Mouse (Mus musculus): ENCODE results near the gene Kctd7. TPM values are rescaled to one million over a fixed set of nuclear protein-coding genes. Genes with fewer than 3 reads are reported as not detected.

Kctd7 gene
- polyA plus RNA-seq, 1 experiment from 2014 or later = 16.4 TPM

GRCm38 (mm10) chr5:130120070-130120736 lies 24.5 kb upstream of the Kctd7 start:
- no peak for ATAC-seq (ENCODE audit: low FRiP score)
- H3K9me3 ChIP-seq (replicated peaks) = no peaks in the 10 kb centered on the region
- H3K27ac ChIP-seq (replicated peaks) = peak overlapping the region; percentile 51; the same call in 1 of the 2 replicates
- H3K36me3 ChIP-seq = peaks cover under 1% of the 10 kb centered on the region; the same call in 1 of the 2 replicates
- peaks cover 38% of the 10 kb centered on the region for H3K4me1 ChIP-seq
- H3K4me3 ChIP-seq (replicated peaks) = no peak overlapping the region
- 91% methylated on average over 12 of the region's 12 CpGs for WGBS
- H3K4me2 ChIP-seq = no peak overlapping the region
- no peak overlapping the region for H3K9ac ChIP-seq (replicated peaks)
- no peaks in the 10 kb centered on the region for H3K27me3 ChIP-seq (replicated peaks)

GRCm38 (mm10) chr5:130120904-130121303 lies 23.8 kb upstream of the Kctd7 start:
- ATAC-seq (ENCODE audit: low FRiP score) = no peak
- Histone ChIP-seq H3K4me3 (replicated peaks) (no peak overlapping the region), H3K36me3 (no peaks in the 10 kb centered on the region), H3K4me2 (no peak overlapping the region), H3K9me3 (replicated peaks) (no peaks in the 10 kb centered on the region), H3K27ac (replicated peaks) (no peak overlapping the region; the same call in 1 of the 2 replicates), H3K4me1 (peaks cover 38% of the 10 kb centered on the region), H3K27me3 (replicated peaks) (no peaks in the 10 kb centered on the region), H3K9ac (replicated peaks) (no peak overlapping the region)
- WGBS = 55% methylated on average over 6 of the region's 6 CpGs

GRCm38 (mm10) chr5:130122355-130122754 lies 22.3 kb upstream of the Kctd7 start:
- Histone ChIP-seq H3K9ac (replicated peaks) (no peak overlapping the region), H3K27me3 (replicated peaks) (no peaks in the 10 kb centered on the region), H3K4me2 (no peak overlapping the region), H3K9me3 (replicated peaks) (no peaks in the 10 kb centered on the region), H3K36me3 (no peaks in the 10 kb centered on the region), H3K27ac (replicated peaks) (no peak overlapping the region), H3K4me3 (replicated peaks) (no peak overlapping the region), H3K4me1 (peaks cover 36% of the 10 kb centered on the region)
- no peak for ATAC-seq (ENCODE audit: low FRiP score)
- 93% methylated on average over 2 of the region's 2 CpGs for WGBS

- Histone ChIP-seq H3K4me2 (no peak overlapping the region), H3K27ac (replicated peaks) (peak overlapping the region; percentile 24), H3K4me1 (peaks cover 19% of the 10 kb centered on the region; the same call in 1 of the 2 replicates), H3K27me3 (replicated peaks) (no peaks in the 10 kb centered on the region), H3K9ac (replicated peaks) (no peak overlapping the region), H3K4me3 (replicated peaks) (no peak overlapping the region), H3K9me3 (replicated peaks) (no peaks in the 10 kb centered on the region), H3K36me3 (no peaks in the 10 kb centered on the region)
- 40% methylated on average over 5 of the region's 5 CpGs for WGBS
- no peak for ATAC-seq (ENCODE audit: low FRiP score)
These were observed 20.4 kb upstream of the Kctd7 start for GRCm38 (mm10) chr5:130124271-130124670.

GRCm38 (mm10) chr5:130128686-130129523 lies 15.8 kb upstream of the Kctd7 start:
- Histone ChIP-seq H3K9ac (replicated peaks) (no peak overlapping the region), H3K27me3 (replicated peaks) (no peaks in the 10 kb centered on the region), H3K4me2 (no peak overlapping the region), H3K4me1 (0 out of 2 replicates have a peak, but pooled peaks cover 10% of the 10 kb centered on the region), H3K36me3 (no peaks in the 10 kb centered on the region), H3K27ac (replicated peaks) (no peak overlapping the region), H3K4me3 (replicated peaks) (no peak overlapping the region), H3K9me3 (replicated peaks) (no peaks in the 10 kb centered on the region)
- ATAC-seq (ENCODE audit: low FRiP score) = no peak
- WGBS = 60% methylated on average over 11 of the region's 11 CpGs

GRCm38 (mm10) chr5:130129524-130129793 lies 15.2 kb upstream of the Kctd7 start:
- 86% methylated on average over 5 of the region's 5 CpGs for WGBS
- H3K27ac ChIP-seq (replicated peaks) = no peak overlapping the region
- 0 out of 2 replicates have a peak, but pooled peaks cover 6% of the 10 kb centered on the region for H3K4me1 ChIP-seq
- ATAC-seq (ENCODE audit: low FRiP score) = no peak
- no peak overlapping the region for H3K4me2 ChIP-seq
- no peaks in the 10 kb centered on the region for H3K9me3 ChIP-seq (replicated peaks)
- no peaks in the 10 kb centered on the region for H3K36me3 ChIP-seq
- no peak overlapping the region for H3K9ac ChIP-seq (replicated peaks)
- no peaks in the 10 kb centered on the region for H3K27me3 ChIP-seq (replicated peaks)
- H3K4me3 ChIP-seq (replicated peaks) = no peak overlapping the region

GRCm38 (mm10) chr5:130136597-130136996 lies 8.1 kb upstream of the Kctd7 start:
- 94% methylated on average over 13 of the region's 13 CpGs for WGBS
- peaks cover 7% of the 10 kb centered on the region; the same call in 1 of the 2 replicates for H3K36me3 ChIP-seq
- H3K27ac ChIP-seq (replicated peaks) = no peak overlapping the region
- no peak for ATAC-seq (ENCODE audit: low FRiP score)
- no peak overlapping the region for H3K4me3 ChIP-seq (replicated peaks)
- no peak overlapping the region for H3K4me2 ChIP-seq
- no peaks in the 10 kb centered on the region for H3K27me3 ChIP-seq (replicated peaks)
- H3K9me3 ChIP-seq (replicated peaks) = no peaks in the 10 kb centered on the region
- no peak overlapping the region for H3K9ac ChIP-seq (replicated peaks)
- no peaks in the 10 kb centered on the region for H3K4me1 ChIP-seq

- no peak for ATAC-seq (ENCODE audit: low FRiP score)
- Histone ChIP-seq H3K27me3 (replicated peaks) (no peaks in the 10 kb centered on the region), H3K9me3 (replicated peaks) (no peaks in the 10 kb centered on the region), H3K4me1 (peaks cover 6% of the 10 kb centered on the region), H3K27ac (replicated peaks) (no peak overlapping the region), H3K4me3 (replicated peaks) (no peak overlapping the region), H3K36me3 (peaks cover 7% of the 10 kb centered on the region; the same call in 1 of the 2 replicates), H3K4me2 (no peak overlapping the region), H3K9ac (replicated peaks) (no peak overlapping the region)
- WGBS = 29% methylated on average over 8 of the region's 8 CpGs
These were observed 5.3 kb upstream of the Kctd7 start for GRCm38 (mm10) chr5:130139393-130139792.

- no peaks in the 10 kb centered on the region for H3K27me3 ChIP-seq (replicated peaks)
- H3K4me1 ChIP-seq = peaks cover 16% of the 10 kb centered on the region
- H3K4me3 ChIP-seq (replicated peaks) = no peak overlapping the region
- H3K9me3 ChIP-seq (replicated peaks) = no peaks in the 10 kb centered on the region
- WGBS = 83% methylated on average over 5 of the region's 5 CpGs
- no peak overlapping the region for H3K4me2 ChIP-seq
- ATAC-seq (ENCODE audit: low FRiP score) = no peak
- H3K36me3 ChIP-seq = no peaks in the 10 kb centered on the region
- no peak overlapping the region for H3K27ac ChIP-seq (replicated peaks)
- no peak overlapping the region for H3K9ac ChIP-seq (replicated peaks)
These were observed 3.5 kb upstream of the Kctd7 start for GRCm38 (mm10) chr5:130141138-130141537.

- WGBS = 73% methylated on average over 4 of the region's 4 CpGs
- no peak overlapping the region for H3K9ac ChIP-seq (replicated peaks)
- no peak overlapping the region for H3K4me2 ChIP-seq
- H3K36me3 ChIP-seq = no peaks in the 10 kb centered on the region
- ATAC-seq (ENCODE audit: low FRiP score) = no peak
- H3K4me3 ChIP-seq (replicated peaks) = no peak overlapping the region
- H3K9me3 ChIP-seq (replicated peaks) = no peaks in the 10 kb centered on the region
- no peak overlapping the region for H3K27ac ChIP-seq (replicated peaks)
- peaks cover 23% of the 10 kb centered on the region for H3K4me1 ChIP-seq
- no peaks in the 10 kb centered on the region for H3K27me3 ChIP-seq (replicated peaks)
These were observed 2.6 kb upstream of the Kctd7 start for GRCm38 (mm10) chr5:130142041-130142440.

GRCm38 (mm10) chr5:130143101-130143500 lies 1.6 kb upstream of the Kctd7 start:
- H3K4me3 ChIP-seq (replicated peaks) = no peak overlapping the region
- peaks cover 26% of the 10 kb centered on the region for H3K4me1 ChIP-seq
- H3K36me3 ChIP-seq = peaks cover 3% of the 10 kb centered on the region; the same call in 1 of the 2 replicates
- H3K9ac ChIP-seq (replicated peaks) = no peak overlapping the region
- H3K27ac ChIP-seq (replicated peaks) = no peak overlapping the region
- H3K9me3 ChIP-seq (replicated peaks) = no peaks in the 10 kb centered on the region
- 92% methylated on average over 7 of the region's 7 CpGs for WGBS
- no peak overlapping the region for H3K4me2 ChIP-seq
- ATAC-seq (ENCODE audit: low FRiP score) = no peak
- no peaks in the 10 kb centered on the region for H3K27me3 ChIP-seq (replicated peaks)

- peaks cover 26% of the 10 kb centered on the region for H3K4me1 ChIP-seq
- WGBS = 2% methylated on average over 20 of the region's 20 CpGs
- H3K4me3 ChIP-seq (replicated peaks) = peak overlapping the region; percentile 75
- no peaks in the 10 kb centered on the region for H3K9me3 ChIP-seq (replicated peaks)
- H3K9ac ChIP-seq (replicated peaks) = peak overlapping the region; percentile 52
- peak; percentile 68 for ATAC-seq (ENCODE audit: low FRiP score)
- H3K27ac ChIP-seq (replicated peaks) = peak overlapping the region; percentile 91
- peak overlapping the region; percentile 77 for H3K4me2 ChIP-seq
- H3K36me3 ChIP-seq = peaks cover 10% of the 10 kb centered on the region
- H3K27me3 ChIP-seq (replicated peaks) = no peaks in the 10 kb centered on the region
These were observed 706 bp upstream of the Kctd7 start for GRCm38 (mm10) chr5:130143977-130144333.
